Mouse (Mus musculus): ENCODE results near the gene Qrich2. TPM values are rescaled to one million over a fixed set of nuclear protein-coding genes. Genes with fewer than 3 reads are reported as not detected.
A peak's percentile ranks its signal among the peaks of the same experiment; 100 is the strongest.
"Not testable (repeated sequence)": the region's sequence is repeated elsewhere in the genome, so short reads cannot be mapped to it uniquely, and the experiment has no call there.

The Qrich2 gene
- polyA plus RNA-seq, 1 experiment from 2014 or later: not detected

GRCm38 (mm10) chr11:116428872-116429859 lies 36.9 kb downstream of the Qrich2 start:
- Histone ChIP-seq H3K27me3 (ENCODE audit: control insufficient read depth, insufficient read depth, low read length) (peaks cover 3% of the 10 kb centered on the region; the same call in 1 of the 2 replicates), H3K4me2 (ENCODE audit: low read depth, low read length, severe bottlenecking) (no peak overlapping the region), H3K4me1 (replicated peaks; ENCODE audit: control insufficient read depth, insufficient read depth, low read length) (no peaks in the 10 kb centered on the region), H3K9ac (ENCODE audit: low read length) (no peak overlapping the region), H3K9me3 (ENCODE audit: control insufficient read depth, low read length) (no peaks in the 10 kb centered on the region), H3K4me3 (ENCODE audit: low read depth, low read length) (no peak overlapping the region), H3K27ac (ENCODE audit: low read depth, low read length) (no peak overlapping the region), H3K36me3 (ENCODE audit: control insufficient read depth, insufficient read depth, low read length) (no peaks in the 10 kb centered on the region)
- WGBS: 59% methylated on average over 13 of the region's 13 CpGs
- ATAC-seq (replicated peaks; ENCODE audit: low FRiP score) (no peak), DNase-seq (ENCODE audit: low spot score) (no peak)

GRCm38 (mm10) chr11:116426852-116427575 lies 39.0 kb downstream of the Qrich2 start:
- 85% methylated on average over 6 of the region's 6 CpGs for WGBS
- ATAC-seq (replicated peaks; ENCODE audit: low FRiP score): no peak
- H3K4me1 ChIP-seq (replicated peaks; ENCODE audit: control insufficient read depth, insufficient read depth, low read length): no peaks in the 10 kb centered on the region

GRCm38 (mm10) chr11:116426328-116426727 lies 39.7 kb downstream of the Qrich2 start:
- not testable (repeated sequence) for DNase-seq (ENCODE audit: low spot score); H3K4me3 ChIP-seq (ENCODE audit: low read depth, low read length); H3K4me2 ChIP-seq (ENCODE audit: low read depth, low read length, severe bottlenecking); H3K27me3 ChIP-seq (ENCODE audit: control insufficient read depth, insufficient read depth, low read length); H3K36me3 ChIP-seq (ENCODE audit: control insufficient read depth, insufficient read depth, low read length); ATAC-seq (replicated peaks; ENCODE audit: low FRiP score); H3K27ac ChIP-seq (ENCODE audit: low read depth, low read length); H3K9ac ChIP-seq (ENCODE audit: low read length); H3K9me3 ChIP-seq (ENCODE audit: control insufficient read depth, low read length); H3K4me1 ChIP-seq (replicated peaks; ENCODE audit: control insufficient read depth, insufficient read depth, low read length)
- WGBS: 90% methylated on average over 11 of the region's 11 CpGs

More at GRCm38 (mm10) chr11:116426852-116427575, 39.0 kb downstream of the Qrich2 start:
- Histone ChIP-seq H3K9me3 (ENCODE audit: control insufficient read depth, low read length) (no peaks in the 10 kb centered on the region), H3K36me3 (ENCODE audit: control insufficient read depth, insufficient read depth, low read length) (no peaks in the 10 kb centered on the region), H3K9ac (ENCODE audit: low read length) (no peak overlapping the region), H3K27ac (ENCODE audit: low read depth, low read length) (no peak overlapping the region), H3K27me3 (ENCODE audit: control insufficient read depth, insufficient read depth, low read length) (peaks cover 3% of the 10 kb centered on the region; the same call in 1 of the 2 replicates), H3K4me2 (ENCODE audit: low read depth, low read length, severe bottlenecking) (no peak overlapping the region), H3K4me3 (ENCODE audit: low read depth, low read length) (no peak overlapping the region)
- no peak for DNase-seq (ENCODE audit: low spot score)

GRCm38 (mm10) chr11:116424621-116425407 lies 41.2 kb downstream of the Qrich2 start:
- Histone ChIP-seq H3K4me3 (ENCODE audit: low read depth, low read length) (no peak overlapping the region), H3K9me3 (ENCODE audit: control insufficient read depth, low read length) (no peaks in the 10 kb centered on the region), H3K4me1 (replicated peaks; ENCODE audit: control insufficient read depth, insufficient read depth, low read length) (no peaks in the 10 kb centered on the region), H3K4me2 (ENCODE audit: low read depth, low read length, severe bottlenecking) (no peak overlapping the region), H3K27me3 (ENCODE audit: control insufficient read depth, insufficient read depth, low read length) (no peaks in the 10 kb centered on the region), H3K27ac (ENCODE audit: low read depth, low read length) (no peak overlapping the region), H3K9ac (ENCODE audit: low read length) (no peak overlapping the region), H3K36me3 (ENCODE audit: control insufficient read depth, insufficient read depth, low read length) (no peaks in the 10 kb centered on the region)
- ATAC-seq (replicated peaks; ENCODE audit: low FRiP score) (no peak), DNase-seq (ENCODE audit: low spot score) (no peak)
- 66% methylated on average over 8 of the region's 8 CpGs for WGBS

- no peaks in the 10 kb centered on the region for H3K4me1 ChIP-seq (replicated peaks; ENCODE audit: control insufficient read depth, insufficient read depth, low read length)
- H3K27me3 ChIP-seq (ENCODE audit: control insufficient read depth, insufficient read depth, low read length): no peaks in the 10 kb centered on the region
- no peak overlapping the region for H3K9ac ChIP-seq (ENCODE audit: low read length)
- DNase-seq (ENCODE audit: low spot score) (no peak), ATAC-seq (replicated peaks; ENCODE audit: low FRiP score) (no peak)
- H3K27ac ChIP-seq (ENCODE audit: low read depth, low read length): no peak overlapping the region
- WGBS: 90% methylated on average over 10 of the region's 10 CpGs
- H3K4me3 ChIP-seq (ENCODE audit: low read depth, low read length): no peak overlapping the region
- H3K36me3 ChIP-seq (ENCODE audit: control insufficient read depth, insufficient read depth, low read length): no peaks in the 10 kb centered on the region
- no peaks in the 10 kb centered on the region for H3K9me3 ChIP-seq (ENCODE audit: control insufficient read depth, low read length)
- H3K4me2 ChIP-seq (ENCODE audit: low read depth, low read length, severe bottlenecking): no peak overlapping the region
These were observed 42.0 kb downstream of the Qrich2 start for GRCm38 (mm10) chr11:116423782-116424620.

GRCm38 (mm10) chr11:116423214-116423613 lies 42.8 kb downstream of the Qrich2 start:
- Histone ChIP-seq H3K9ac (ENCODE audit: low read length) (no peak overlapping the region), H3K4me2 (ENCODE audit: low read depth, low read length, severe bottlenecking) (no peak overlapping the region), H3K27me3 (ENCODE audit: control insufficient read depth, insufficient read depth, low read length) (no peaks in the 10 kb centered on the region), H3K9me3 (ENCODE audit: control insufficient read depth, low read length) (no peaks in the 10 kb centered on the region), H3K36me3 (ENCODE audit: control insufficient read depth, insufficient read depth, low read length) (no peaks in the 10 kb centered on the region), H3K4me1 (replicated peaks; ENCODE audit: control insufficient read depth, insufficient read depth, low read length) (no peaks in the 10 kb centered on the region), H3K4me3 (ENCODE audit: low read depth, low read length) (no peak overlapping the region), H3K27ac (ENCODE audit: low read depth, low read length) (no peak overlapping the region)
- ATAC-seq (replicated peaks; ENCODE audit: low FRiP score) (no peak), DNase-seq (ENCODE audit: low spot score) (peak; percentile 30)
- 90% methylated on average over 6 of the region's 6 CpGs for WGBS

GRCm38 (mm10) chr11:116422562-116422961 lies 43.5 kb downstream of the Qrich2 start:
- ATAC-seq (replicated peaks; ENCODE audit: low FRiP score) (no peak), DNase-seq (ENCODE audit: low spot score) (peak; percentile 34)
- Histone ChIP-seq H3K4me3 (ENCODE audit: low read depth, low read length) (no peak overlapping the region), H3K9ac (ENCODE audit: low read length) (no peak overlapping the region), H3K4me2 (ENCODE audit: low read depth, low read length, severe bottlenecking) (no peak overlapping the region), H3K36me3 (ENCODE audit: control insufficient read depth, insufficient read depth, low read length) (no peaks in the 10 kb centered on the region), H3K27me3 (ENCODE audit: control insufficient read depth, insufficient read depth, low read length) (no peaks in the 10 kb centered on the region), H3K27ac (ENCODE audit: low read depth, low read length) (no peak overlapping the region), H3K9me3 (ENCODE audit: control insufficient read depth, low read length) (no peaks in the 10 kb centered on the region), H3K4me1 (replicated peaks; ENCODE audit: control insufficient read depth, insufficient read depth, low read length) (no peaks in the 10 kb centered on the region)
- 71% methylated on average over 2 of the region's 2 CpGs for WGBS

All from forebrain, embryonic 11.5 days (tissue).